Mouse (Mus musculus) heart, postnatal 25 days (tissue): Measurements from ENCODE around the gene H2-Q7. TPM values are rescaled to one million over a fixed set of nuclear protein-coding genes. Genes with fewer than 3 reads are reported as not detected.
"Not testable (repeated sequence)": the region's sequence is repeated elsewhere in the genome, so short reads cannot be mapped to it uniquely, and the experiment has no call there.

ENCODE experiments used
- DNase-seq: peaks from one replicate; pipeline ENCODE4 v3.0.0; 2022; ENCODE audit warnings: low spot score
- intact Hi-C: fragments of 180-260 bp; cut with DNase I; formaldehyde crosslinking; loops from one replicate; pipeline ENCODE4 v1.15.1; 2025
- total RNA-seq, 2 experiments: library from RNA; stranded (reverse); gene quantifications; 2 replicates each; pipeline ENCODE4 v1.2.3; 2021

H2-Q7 gene
- 1 to 10 TPM; 1.3 to 1.4 TPM for total RNA-seq

DNA sequence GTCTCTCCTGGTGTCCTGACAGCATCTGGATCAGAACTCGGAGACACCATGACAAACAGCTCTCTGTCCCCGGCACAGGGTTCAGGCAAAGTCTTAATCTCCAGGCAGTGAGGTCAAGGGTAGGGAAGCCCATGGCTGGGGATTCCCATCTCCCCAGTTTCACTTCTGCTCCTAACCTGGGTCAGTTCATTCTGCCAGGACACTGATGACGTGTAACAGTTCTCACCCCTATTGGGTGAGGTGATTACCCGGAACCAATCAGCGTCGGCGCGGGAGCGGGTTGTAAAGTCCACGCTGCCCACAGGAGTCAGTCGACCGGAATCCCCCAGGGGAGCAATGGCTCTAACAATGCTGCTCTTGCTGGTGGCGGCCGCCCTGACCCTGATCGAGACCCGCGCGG, at the start of gene H2-Q7:
TSS of gene H2-Q7 (plus strand) at position 271 of the 400 bp plus-strand sequence.
- intact Hi-C loops = not testable (repeated sequence)
- DNase-seq = peak; percentile 59

DNA sequence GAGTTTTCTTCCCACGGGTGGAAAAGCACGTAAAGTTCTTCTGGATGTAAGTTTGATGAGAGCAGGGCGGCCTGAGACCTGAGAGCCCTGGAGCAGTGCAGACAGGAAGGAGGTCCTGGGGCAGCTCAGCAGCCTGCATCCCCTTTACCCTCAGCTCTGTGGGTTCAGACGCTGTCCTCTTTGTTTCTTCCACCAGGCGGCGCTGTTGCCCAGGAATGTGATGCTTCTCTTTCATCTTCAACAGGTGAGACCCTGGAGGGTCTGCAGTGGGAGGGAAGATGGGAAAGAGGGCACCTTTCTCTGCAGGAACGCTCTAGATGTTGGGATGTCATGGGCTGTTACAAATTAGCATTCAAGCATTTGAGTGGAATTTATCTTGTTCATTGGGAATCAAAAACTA, 49.2 kb upstream of the H2-Q7 start:
- intact Hi-C loops, DNase-seq: not testable (repeated sequence)

DNA sequence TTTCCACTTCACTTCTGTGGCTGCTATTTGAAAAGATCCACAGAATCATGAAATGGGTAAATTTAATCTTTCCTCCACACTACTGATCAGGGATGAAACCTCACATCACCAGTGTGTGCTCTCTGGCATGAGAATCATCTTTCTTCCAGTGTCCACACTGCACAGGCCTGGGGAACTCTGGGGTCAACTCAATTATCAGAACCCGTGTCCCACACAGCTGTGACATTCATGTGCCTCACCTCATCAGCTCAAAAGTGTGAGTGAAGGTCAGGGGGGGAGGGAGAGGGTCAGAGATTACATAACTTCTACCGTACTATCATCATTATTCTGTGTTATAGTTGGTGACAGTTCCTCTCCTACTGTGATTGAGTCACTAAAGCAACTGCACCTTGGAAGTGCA, 46.3 kb upstream of the H2-Q7 start:
- intact Hi-C loops, DNase-seq: not testable (repeated sequence)

DNA sequence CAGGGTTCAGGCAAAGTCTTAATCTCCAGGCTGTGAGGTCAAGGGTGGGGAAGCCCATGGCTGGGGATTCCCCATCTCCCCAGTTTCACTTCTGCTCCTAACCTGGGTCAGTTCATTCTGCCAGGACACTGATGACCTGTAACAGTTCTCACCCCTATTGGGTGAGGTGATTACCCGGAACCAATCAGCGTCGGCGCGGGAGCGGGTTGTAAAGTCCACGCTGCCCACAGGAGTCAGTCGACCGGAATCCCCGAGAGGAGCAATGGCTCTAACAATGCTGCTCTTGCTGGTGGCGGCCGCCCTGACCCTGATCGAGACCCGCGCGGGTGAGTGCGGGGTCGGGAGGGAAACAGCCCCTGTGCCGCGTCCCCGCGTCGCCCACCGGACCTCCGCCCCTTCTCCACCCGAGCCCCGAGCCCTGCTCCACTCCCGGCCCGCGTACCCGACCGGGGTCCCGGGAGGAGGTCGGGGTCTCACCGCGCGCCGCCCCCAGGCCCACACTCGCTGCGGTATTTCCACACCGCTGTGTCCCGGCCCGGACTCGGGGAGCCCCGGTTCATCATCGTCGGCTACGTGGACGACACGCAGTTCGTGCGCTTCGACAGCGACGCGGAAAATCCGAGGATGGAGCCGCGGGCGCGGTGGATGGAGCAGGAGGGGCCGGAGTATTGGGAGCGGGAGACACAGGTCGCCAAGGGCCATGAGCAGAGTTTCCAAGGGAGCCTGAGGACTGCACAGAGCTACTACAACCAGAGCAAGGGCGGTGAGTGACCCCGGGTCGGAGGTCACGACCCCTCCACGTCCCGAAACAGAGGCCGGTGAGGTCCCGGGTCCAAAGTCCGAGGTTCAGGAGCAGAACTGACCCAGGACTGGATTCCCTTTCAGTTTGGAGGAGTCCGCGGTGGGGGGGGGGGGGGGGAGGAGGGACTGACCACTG, 44.8 kb upstream of the H2-Q7 start:
- intact Hi-C loops, DNase-seq: not testable (repeated sequence)

DNA sequence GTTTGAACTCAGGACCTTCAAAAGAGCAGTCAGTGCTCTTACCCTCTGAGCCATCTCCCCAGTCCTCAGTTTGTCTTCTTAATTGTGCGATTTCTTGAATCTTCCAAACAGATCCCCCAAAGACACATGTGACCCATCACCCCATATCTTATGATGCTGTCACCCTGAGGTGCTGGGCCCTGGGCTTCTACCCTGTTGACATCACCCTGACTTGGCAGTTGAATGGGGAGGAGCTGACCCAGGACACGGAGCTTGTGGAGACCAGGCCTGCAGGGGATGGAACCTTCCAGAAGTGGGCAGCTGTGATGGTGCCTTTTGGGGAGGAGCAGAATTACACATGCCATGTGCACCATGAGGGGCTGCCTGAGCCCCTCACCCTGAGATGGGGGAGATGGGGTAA, 42.0 kb upstream of the H2-Q7 start:
- intact Hi-C loops = not testable (repeated sequence)

DNA sequence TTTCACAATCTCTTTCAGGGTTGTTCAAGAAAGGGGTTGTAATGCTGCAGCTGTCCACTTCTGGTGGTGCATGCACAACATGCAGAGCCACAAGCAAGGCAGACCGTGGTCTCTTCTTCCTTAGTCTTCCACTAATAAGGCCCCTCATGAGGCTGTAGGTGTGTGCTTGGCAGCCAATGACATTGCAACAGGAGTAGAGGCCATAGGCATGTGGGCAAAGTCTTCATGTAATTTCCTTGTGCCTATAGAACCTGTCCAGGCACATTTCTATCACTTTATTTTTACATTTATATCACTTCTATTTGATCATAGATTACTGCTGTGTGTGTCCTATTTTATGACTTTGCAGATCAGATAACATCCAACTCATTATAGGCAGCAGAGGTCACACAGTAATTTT, 25.9 kb upstream of the H2-Q7 start:
- DNase-seq, intact Hi-C loops: not testable (repeated sequence)

More for the DNA sequence above, 42.0 kb upstream of the H2-Q7 start:
- DNase-seq = not testable (repeated sequence)

DNA sequence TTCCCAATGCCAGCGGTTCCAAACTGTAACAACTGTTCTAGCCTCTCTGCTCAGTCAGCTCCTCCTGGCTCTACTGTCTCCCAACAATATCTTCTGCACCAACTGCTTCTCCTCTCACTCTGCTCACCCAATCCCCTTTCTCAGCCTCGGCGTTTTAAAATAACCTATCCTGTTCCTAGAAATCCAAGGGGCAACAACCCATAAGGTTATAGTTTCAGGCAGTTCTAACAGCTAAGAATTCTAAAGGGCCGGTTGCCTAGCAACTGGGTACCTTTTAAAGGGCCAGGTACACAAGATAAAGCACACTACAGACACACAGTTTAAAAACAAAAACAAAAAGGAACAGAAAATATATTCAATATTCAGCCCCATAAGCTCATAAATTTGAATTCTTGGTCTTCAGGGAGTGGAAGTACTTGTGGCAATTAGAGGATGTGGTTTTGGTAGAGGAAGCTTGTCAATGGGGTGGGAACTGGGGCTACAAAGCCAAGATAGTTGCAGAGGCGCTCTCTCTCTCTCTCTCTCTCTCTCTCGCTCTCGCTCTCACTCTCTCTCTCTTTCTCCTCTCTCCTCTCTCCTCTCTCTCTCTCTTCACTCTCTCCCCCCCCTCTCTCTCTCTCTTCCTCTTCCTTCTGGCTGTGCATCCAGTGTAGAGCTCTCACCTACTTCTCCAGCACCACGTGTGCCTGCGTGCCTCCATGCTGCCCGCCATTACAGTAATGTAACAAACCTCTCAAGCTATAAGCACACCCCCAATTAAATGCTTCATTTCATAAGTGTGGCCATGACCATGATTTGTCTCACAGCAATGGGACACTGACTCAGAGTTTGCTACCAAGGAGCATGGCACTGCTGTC, 23.5 kb upstream of the H2-Q7 start:
- DNase-seq, intact Hi-C loops: not testable (repeated sequence)

DNA sequence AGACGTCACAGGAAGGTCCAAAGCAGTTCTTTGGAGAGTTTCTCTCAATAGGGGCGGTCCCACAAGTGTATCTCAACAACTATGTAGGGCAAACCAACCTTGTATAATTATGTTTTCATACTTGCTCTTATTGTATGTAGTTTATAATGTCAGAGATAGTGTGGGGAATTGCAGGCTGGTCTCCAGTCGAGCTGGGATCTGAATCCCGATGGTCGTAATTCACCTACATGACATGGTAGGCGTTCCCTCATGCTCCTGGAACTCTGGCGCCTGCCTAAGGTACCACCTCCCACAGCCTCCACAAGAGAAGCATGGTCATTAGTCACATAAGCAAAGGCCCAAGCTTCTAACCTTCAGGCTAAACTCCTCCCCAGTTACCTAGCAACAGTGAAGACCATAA, 20.2 kb upstream of the H2-Q7 start:
- no peak for DNase-seq
- intact Hi-C loops = no loop called here

DNA sequence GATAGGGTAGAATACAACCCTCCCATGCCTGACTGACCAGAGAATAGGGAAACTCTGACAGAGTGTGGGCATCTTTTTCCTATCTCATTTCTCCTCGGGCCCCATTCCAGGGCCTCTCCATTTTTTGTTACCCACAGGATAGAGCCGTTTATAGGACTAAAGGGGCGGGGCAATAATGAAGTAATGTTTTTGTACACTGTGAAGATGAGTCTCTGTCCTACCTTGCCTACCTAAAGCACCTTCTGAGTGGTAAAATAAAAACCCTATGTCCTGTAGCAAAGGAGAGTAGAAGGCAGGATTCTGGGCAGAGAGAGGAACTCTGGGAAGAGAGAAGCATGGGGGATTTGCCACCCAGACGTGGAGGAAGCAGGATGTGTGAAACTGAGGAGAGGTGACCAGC, 19.4 kb upstream of the H2-Q7 start:
- DNase-seq, intact Hi-C loops: not testable (repeated sequence)

DNA sequence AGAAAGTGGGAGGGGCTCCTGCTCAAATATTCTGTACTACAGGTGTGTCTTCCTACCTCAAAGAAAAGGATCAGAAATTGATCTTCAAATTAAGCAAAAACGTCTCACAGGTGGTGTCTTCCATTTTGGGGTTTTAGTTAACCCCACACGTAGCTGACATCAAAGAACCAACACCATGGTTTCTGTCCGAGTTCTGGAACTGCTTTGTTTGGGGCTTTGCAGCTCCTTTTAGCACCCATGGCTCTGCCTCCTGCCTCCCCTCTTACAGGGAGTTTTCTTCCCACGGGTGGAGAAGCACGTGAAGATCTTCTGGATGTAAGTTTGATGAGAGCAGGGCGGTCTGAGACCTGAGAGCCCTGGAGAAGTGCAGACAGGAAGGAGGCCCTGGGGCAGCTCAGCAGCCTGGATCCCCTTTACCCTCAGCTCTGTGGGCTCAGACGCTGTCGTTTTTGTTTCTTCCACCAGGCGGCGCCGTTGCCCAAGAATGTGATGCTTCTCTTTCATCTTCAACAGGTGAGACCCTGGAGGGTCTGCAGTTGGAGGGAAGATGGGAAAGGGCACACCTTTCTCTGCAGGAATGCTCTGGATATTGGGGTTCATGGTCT, 18.6 kb upstream of the H2-Q7 start:
- intact Hi-C loops, DNase-seq: not testable (repeated sequence)

DNA sequence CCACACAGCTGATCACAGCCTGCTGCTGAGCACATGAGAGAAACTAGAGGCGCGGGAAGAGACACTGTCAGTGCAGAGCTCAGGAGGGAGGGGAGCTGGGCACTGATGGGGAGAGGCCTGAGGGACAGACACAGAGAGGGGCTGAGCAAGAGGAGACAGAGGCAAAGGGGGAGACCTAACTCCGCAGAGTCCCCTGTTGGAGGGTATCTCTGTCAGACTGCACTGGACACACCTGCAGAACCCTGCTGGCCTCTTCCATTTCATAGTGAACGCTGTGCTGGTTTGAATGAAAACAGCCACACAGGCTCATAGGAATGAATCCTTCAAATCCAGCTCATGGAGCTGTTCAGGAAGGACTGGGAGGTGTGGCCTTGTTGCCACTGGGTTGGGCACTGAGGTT, 17.6 kb upstream of the H2-Q7 start:
- intact Hi-C loops, DNase-seq: not testable (repeated sequence)

DNA sequence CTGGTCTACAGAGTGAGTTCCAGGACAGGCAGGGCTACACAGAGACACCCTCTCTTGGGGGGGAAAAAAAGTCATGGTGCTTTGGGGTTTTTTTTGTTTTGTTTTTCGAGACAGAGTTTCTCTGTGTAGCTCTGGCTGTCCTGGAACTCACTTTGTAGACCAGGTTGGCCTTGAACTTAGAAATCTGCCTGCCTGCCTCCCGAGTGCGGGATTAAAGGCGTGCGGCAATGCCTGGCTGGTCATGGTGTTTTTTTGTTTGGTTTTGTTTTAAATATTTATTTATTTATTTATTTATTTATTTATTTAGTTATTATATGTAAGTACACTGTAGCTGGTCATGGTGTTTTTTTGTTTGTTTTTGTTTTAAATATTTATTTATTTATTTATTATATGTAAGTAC, 16.6 kb upstream of the H2-Q7 start:
- DNase-seq, intact Hi-C loops: not testable (repeated sequence)

DNA sequence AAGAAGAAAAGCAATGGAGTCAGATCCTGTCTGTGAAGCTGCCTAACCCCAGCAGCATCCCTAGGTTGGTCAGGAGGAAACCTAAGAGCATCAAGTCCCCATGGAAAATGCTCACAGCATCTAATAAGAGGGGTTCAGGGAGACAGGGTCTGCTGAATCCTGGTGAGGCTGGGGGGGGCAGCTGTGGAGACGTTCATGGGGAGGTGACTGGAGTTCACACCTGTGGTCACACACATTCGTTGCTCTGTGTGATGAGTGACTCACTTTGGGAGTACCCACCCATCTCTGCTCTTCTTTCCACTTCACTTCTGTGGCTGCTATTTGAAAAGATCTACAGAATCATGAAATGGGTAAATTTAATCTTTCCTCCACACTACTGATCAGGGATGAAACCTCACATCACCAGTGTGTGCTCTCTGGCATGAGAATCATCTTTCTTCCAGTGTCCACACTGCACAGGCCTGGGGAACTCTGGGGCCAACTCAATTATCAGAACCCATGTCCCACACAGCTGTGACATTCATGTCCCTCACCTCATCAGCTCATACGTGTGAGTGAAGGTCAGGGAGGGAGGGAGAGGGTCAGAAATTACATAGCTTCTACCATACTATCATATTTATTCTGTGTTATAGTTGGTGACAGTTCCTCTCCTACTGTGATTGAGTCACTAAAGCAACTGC, 15.7 kb upstream of the H2-Q7 start:
- DNase-seq, intact Hi-C loops: not testable (repeated sequence)

DNA sequence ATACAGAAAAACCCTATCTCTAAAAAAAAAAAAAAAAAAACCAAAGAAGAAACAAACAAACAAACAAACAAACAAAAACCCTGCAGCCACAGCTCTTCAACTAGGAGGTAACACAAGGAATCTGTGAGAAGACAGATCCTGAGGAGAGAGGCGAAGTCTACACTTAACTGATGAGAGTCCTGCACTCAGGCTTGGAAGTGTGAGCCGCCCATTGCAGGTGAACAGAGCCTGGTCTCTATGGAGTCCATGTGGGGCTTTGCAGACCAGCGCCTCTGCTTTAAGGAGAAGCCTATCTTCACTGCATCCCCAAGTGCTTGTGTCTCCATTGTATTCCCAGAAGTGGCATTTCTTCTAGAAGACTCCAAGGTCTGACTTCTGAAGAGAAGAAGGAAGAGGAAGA, 14.8 kb upstream of the H2-Q7 start:
- DNase-seq, intact Hi-C loops: not testable (repeated sequence)

DNA sequence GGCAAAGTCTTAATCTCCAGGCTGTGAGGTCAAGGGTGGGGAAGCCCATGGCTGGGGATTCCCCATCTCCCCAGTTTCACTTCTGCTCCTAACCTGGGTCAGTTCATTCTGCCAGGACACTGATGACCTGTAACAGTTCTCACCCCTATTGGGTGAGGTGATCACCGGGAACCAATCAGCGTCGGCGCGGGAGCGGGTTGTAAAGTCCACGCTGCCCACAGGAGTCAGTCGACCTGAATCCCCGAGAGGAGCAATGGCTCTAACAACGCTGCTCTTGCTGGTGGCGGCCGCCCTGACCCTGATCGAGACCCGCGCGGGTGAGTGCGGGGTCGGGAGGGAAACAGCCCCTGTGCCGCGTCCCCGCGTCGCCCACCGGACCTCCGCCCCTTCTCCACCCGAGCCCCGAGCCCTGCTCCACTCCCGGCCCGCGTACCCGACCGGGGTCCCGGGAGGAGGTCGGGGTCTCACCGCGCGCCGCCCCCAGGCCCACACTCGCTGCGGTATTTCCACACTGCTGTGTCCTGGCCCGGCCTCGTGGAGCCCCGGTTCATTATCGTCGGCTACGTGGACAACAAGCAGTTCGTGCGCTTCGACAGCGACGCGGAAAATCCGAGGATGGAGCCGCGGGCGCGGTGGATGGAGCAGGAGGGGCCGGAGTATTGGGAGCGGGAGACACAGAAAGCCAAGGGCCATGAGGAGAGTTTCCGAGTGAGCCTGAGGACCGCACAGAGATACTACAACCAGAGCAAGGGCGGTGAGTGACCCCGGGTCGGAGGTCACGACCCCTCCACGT, 14.1 kb upstream of the H2-Q7 start, which contains the start of gene H2-Q6:
TSS of gene H2-Q6 (plus strand) at position 227 of the 793 bp plus-strand sequence.
- peak; percentile 29 for DNase-seq
- intact Hi-C loops = not testable (repeated sequence)

DNA sequence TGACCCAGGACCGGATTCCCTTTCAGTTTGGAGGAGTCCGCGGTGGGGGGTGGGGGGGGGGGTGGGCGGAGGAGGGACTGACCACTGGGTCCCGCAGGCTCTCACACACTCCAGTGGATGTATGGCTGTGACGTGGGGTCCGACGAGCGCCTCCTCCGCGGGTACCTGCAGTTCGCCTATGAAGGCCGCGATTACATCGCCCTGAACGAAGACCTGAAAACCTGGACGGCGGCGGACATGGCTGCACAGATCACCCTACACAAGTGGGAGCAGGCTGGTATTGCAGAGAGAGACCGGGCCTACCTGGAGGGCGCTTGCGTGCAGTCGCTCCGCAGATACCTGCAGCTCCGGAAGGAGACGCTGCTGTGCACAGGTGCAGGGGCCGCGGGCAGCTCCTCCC, 13.5 kb upstream of the H2-Q7 start:
- intact Hi-C loops, DNase-seq: not testable (repeated sequence)

DNA sequence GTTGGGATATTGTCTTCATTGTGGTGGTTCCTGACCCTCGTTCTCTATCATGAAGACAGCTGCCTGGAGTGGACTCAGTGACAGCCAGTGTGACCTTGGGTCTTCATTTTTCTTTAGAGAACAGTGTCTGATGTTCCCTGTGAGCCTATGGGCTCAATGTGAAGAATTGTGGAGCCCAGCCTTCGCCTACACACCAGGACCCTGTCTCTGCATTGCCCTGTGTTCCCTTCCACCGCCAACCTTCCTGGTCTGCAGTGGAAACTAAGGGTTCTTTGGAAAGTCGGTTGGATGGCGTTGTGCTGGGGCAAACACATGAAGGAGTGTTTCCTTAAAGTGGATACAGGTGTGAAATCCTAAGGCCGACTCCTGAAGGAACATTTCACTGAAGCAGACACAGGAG, 10.1 kb upstream of the H2-Q7 start:
- intact Hi-C loops, DNase-seq: not testable (repeated sequence)

DNA sequence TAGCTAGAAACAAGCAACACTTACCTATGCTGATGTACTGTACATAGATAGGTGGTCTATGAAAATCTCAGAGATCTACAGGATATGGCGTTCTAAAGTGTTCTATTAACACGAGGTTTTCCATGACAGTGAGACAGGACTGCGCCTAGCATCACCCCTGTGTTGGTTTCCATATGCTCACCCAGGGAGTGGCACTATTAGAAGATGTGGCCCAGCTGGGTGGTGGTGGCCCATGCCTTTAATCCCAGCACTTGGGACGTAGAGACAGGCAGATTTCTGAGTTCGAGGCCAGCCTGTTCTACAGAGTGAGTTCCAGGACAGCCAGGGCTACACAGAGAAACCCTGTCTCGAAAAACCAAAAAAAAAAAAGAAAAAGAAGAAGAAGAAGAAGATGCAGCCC, 8.3 kb upstream of the H2-Q7 start:
- DNase-seq, intact Hi-C loops: not testable (repeated sequence)

DNA sequence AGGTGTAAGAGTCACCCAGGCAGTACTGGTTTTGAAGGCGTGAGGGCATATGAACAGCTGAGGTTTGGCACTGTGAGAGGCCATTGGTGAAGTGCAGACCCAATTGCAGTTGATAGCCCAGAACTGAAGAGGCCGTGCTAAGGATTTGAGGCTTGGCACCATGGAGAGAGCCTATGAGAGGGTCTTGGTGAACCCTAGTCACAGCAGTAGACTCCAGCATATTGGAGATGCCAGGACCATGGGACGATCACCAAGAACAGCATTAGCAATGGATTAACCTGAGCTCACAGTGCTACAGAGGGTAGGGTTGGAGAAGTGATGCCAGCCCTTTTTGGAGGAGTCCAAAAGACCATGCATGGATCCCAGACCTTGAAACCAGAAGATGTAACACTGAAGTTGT, 6.8 kb upstream of the H2-Q7 start:
- DNase-seq, intact Hi-C loops: not testable (repeated sequence)
